Mouse (Mus musculus) A20 (cell line): ENCODE measurements at regions not wholly inside any gene's neighbourhood (a gene's known extent, or its start where the extent isn't known, plus 50 kb on each side); places are given as distances from the start of the nearest gene placed in this dataset.
A peak's percentile ranks its signal among the peaks of the same experiment; 100 is the strongest.

Source experiments
- DNase-seq: peaks from one replicate; pipeline ENCODE4 v3.0.0-alpha.2; 2011; ENCODE audit warnings: low read depth, low spot score

GRCm38 (mm10) chr13:44077022-44077421, 292.4 kb downstream of the Cd83 start:
- no peak for DNase-seq

GRCm38 (mm10) chr13:44085621-44086510, 301.3 kb downstream of the Cd83 start:
- DNase-seq = no peak

GRCm38 (mm10) chr13:44086801-44087200, 302.2 kb downstream of the Cd83 start:
- DNase-seq = no peak

DNA sequence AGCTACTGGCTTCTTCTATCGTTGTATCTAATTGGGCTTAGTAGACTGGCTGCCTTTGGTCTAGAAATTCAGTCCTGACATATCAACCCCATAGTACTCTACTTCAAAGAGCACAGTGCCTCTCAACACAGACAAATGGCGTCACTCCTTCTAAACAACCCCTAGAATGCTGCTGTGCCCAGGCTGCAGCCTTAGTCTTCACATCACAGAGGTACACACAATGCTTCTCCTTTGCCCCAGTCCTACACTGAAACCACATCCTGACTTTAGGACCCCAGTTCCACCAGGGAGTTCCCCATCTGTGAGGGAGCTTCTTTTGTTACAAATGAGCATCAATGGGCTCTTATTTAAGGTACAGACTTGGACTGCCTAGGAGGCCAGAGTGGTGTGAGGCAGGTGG, 312.6 kb downstream of the Cd83 start:
- no peak for DNase-seq

DNA sequence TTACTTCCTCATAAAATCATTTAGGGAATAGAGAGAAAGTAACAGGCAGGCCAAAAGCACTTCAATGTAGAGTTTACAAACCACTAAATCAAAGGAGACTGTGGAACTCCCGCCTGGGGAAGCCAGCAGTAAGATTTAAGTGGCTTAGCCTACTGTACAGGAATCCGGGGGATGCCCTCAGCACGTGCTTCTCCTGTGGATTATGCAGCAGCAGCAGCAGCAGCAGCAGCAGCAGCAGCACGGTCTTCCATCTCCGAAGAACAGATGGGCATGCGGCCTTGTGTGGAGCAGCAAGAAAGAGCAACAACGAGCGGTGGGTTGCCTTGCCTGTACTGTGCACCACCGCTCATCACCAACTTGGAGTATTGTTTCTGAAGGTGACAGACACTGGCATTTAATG, 314.9 kb downstream of the Cd83 start:
- DNase-seq = no peak

DNA sequence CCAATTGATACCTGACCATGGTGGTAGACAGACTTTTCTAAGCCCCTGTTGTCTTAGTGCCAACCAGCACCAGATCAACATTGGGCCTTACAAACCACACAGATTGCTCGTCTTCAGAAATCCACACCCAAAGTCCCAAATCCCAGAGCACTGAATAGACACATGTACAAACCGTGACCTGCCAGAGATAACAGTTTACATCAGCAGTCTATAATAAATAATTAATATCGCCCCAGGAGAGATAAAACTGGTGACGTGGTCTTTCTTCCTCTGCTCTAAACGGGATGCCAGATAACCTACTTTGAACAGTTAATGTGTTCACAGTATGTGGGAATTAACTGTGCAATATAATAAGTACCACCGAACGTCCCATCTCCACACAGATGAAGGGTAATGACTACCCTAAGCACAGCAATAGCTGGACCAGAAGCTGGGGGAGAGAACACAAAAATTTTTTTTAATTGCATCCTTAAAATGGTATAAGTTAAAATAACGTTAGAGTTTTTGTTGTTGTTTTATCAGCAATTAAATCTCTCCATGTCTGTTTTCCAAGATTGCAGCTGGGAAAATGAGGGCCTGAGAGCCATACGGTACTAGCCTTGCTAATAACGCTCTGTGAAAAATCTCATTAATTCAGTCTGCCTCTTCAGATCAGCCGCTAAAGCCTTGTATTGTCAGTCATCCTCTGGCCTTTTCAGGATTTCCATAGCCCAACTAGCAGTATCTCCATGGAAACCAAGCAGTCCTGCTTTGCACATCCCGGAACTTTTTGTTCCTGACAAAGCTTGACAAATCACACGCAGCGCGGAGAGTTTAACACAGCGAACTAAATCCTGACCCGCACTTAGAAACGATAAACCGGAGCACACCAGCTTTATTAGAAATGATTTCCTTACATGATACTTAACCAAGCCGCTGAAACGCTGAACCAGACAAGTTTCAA, 315.8 kb downstream of the Cd83 start:
- no peak for DNase-seq

GRCm38 (mm10) chr13:44101161-44101560, 316.6 kb downstream of the Cd83 start:
- DNase-seq = no peak

DNA sequence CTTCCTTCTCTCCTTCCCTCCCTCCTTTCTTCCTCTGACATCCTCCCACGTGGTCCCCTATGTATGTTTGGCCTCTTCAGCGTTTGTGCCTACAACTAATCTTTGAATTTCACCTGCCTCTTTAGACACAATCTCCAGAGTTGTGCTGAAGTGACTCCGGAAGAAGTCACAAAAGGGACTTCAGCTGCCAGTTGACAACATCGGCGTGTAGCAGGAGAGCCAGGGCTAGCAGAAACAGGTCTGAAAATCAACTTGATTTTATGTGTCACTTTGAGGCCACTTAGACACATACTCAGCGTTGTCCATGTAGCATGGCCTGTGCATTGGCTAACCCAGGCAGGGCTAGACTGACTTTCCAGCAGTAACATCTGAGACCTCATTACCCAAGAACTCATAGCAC, 317.2 kb downstream of the Cd83 start:
- DNase-seq = no peak

- DNase-seq = no peak
Measured at GRCm38 (mm10) chr13:44102257-44102656, 317.7 kb downstream of the Cd83 start.

DNA sequence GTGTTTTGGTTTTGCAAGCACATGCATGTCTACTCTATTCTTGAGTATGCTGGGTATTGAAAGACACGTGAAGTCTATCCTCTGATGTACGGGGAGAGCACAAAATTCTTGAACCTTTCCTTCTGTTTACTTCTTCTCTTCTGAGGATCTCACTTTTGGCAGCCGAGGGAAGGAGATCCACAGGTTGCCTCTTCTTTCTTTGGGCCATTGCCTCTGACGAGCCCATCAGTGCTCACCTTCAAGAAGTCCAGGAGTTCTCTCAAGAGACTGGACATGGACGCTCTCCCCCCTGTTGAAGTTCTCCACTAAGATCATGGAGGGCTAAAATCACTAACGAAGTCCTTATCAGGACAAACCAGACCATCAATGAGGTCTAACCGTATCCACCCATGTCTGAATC, 318.8 kb downstream of the Cd83 start:
- no peak for DNase-seq

- no peak for DNase-seq
Measured at GRCm38 (mm10) chr13:44105161-44105560, 320.6 kb downstream of the Cd83 start.

DNA sequence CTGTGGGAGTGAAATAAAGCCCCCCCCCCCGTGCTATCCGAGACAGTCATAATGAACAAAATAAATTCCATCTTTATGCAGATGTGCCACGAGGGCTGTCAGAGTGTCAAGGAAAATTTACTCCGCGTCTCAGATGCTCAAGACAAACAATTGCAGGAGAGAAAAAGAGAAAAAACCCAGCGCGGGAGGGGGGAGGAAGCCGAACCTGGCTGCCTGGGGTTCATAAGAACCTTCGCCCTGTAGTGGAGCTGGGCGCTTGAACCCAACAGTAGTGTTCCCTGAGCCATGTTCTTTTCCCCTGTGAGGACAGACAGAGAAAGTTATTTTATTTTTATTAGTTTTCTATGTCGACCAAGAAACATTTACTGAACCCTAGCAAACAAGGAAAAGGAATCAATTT, 324.1 kb downstream of the Cd83 start:
- no peak for DNase-seq

DNA sequence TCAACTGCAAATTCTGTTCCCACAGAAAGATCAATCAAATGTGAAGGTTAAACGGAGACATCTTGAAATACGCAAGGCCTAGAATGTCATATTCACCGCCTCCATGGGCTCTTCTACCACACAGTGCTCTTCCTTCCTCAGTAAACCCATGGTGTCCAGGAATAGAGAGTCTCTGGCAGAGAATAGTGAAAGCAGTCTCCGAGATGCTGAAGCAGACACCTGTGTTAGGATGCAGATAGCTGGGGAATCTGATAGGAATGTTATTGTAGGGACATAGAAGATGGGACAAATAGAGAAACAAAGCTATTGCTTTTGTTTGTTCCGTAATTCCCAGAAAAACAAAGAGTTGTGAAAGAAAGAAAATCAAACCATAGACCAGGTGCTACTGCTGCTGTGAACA, 328.5 kb downstream of the Cd83 start:
- DNase-seq = no peak

- DNase-seq = no peak
Measured at GRCm38 (mm10) chr13:44114856-44115255, 330.3 kb downstream of the Cd83 start.

DNA sequence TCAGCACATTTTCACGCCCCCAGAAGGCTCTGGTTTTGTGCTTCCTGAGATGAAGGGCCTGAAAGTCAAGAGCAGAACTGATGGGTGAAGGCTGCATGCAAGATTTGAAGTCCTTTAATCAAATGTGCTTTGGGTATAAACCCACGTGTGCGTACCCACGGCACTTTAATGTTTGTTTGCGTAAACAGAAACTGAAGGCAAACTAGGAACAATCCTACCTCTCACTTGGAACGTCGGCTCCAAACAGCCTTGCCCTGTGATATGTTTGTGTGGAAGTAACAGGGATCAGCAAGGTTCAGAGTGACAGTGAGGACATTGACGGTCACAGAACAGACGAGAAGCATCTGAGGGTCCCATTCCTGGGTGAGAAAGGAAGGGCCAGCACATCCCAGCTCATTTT, 333.3 kb downstream of the Cd83 start:
- no peak for DNase-seq

GRCm38 (mm10) chr13:44118846-44119245, 334.3 kb downstream of the Cd83 start:
- no peak for DNase-seq

DNA sequence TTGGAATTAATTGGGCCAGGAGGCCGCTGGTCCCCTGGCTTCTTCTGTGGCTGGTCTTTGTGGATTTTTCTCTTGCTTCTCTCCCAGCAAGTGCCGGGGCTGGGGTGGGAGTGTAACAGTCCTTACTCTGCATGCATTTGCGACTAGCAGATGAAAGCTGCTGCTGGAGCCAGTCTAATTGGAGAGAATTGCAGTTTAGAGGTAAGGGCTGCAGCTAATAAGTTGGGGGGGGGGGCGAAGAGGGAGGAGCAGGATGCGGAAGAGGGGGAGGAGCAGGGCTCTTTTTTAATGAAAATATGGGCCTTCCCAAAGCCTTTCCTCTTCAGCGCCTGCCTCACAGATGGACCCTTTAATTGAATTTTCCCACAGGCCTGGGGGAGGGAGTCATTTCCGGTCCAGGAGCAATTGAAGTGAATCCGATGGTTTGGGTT, 336.7 kb downstream of the Cd83 start:
- DNase-seq = no peak

DNA sequence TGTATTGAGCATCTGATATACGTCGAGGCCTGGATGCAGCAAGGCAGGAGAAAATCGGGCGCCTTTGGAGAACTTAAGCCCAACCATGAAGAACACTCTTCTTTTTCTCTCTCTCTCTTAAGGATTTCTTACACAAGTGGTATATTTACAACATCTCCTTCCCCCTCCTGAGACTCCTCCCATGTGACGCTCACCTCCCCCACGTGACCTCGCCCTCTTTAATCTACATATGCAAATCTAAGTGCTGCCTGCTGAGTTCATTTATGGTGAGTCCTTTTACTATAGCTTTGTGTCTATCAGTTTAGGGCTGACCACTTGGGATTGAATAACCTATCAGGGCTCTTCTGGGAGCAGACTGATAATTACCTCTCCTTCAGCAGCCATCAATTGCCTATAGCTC, 337.4 kb downstream of the Cd83 start:
- no peak for DNase-seq

GRCm38 (mm10) chr13:44126198-44126597, 341.6 kb downstream of the Cd83 start:
- no peak for DNase-seq

GRCm38 (mm10) chr13:44128506-44129274, 344.1 kb downstream of the Cd83 start:
- DNase-seq = no peak

- DNase-seq = no peak
Measured at GRCm38 (mm10) chr13:44131916-44132315, 347.3 kb downstream of the Cd83 start.

DNA sequence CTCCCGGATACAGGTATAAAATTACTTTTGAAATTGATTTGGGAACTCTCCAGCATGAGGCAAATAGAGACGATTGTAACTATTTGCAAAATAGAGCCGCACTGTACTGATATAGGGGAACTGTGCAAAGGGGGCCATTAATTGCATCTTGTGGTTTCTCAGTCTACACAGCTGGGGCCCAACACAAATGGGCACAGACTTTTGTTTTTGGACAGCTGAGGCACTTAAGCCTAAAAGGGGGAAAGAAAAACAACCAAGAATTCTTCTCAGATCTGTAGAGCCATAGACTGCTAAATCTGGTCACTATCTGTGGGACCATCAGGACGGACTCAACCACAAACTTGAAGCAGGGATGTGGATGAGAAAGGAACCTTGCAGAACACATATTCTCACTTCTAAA, 347.9 kb downstream of the Cd83 start:
- peak; percentile 10 for DNase-seq
